Mouse (Mus musculus) cerebellum, adult 9-11 months (tissue): ENCODE results near the gene Scg2.
A peak's percentile ranks its signal among the peaks of the same experiment; 100 is the strongest.

Experiments
- DNase-seq: peaks from one replicate; pipeline ENCODE4 v3.0.0; 2022

Scg2 gene

GRCm38 (mm10) chr1:79439609-79440308 lies at the start of gene Scg2:
Gene Scg2 (minus strand): TSS chr1:79440120.
- DNase-seq: peak; percentile 91

- no peak for DNase-seq
Measured at GRCm38 (mm10) chr1:79485546-79485945, 45.6 kb upstream of the Scg2 start.

GRCm38 (mm10) chr1:79470856-79471255 lies 30.9 kb upstream of the Scg2 start:
- no peak for DNase-seq

GRCm38 (mm10) chr1:79469871-79470270 lies 30.0 kb upstream of the Scg2 start:
- DNase-seq: no peak

GRCm38 (mm10) chr1:79466585-79466984 lies 26.7 kb upstream of the Scg2 start:
- DNase-seq: no peak

- no peak for DNase-seq
Measured at GRCm38 (mm10) chr1:79458558-79458957, 18.6 kb upstream of the Scg2 start.

GRCm38 (mm10) chr1:79454164-79454563 lies 14.2 kb upstream of the Scg2 start:
- DNase-seq: no peak

GRCm38 (mm10) chr1:79452339-79452738 lies 12.4 kb upstream of the Scg2 start:
- no peak for DNase-seq

- DNase-seq: no peak
Measured at GRCm38 (mm10) chr1:79450343-79451021, 10.6 kb upstream of the Scg2 start.

- DNase-seq: no peak
Measured at GRCm38 (mm10) chr1:79449943-79450342, 10.0 kb upstream of the Scg2 start.

GRCm38 (mm10) chr1:79445586-79445985 lies 5.7 kb upstream of the Scg2 start:
- DNase-seq: no peak

GRCm38 (mm10) chr1:79437755-79438154 lies 2.2 kb downstream of the Scg2 start:
- DNase-seq: no peak

- no peak for DNase-seq
Measured at GRCm38 (mm10) chr1:79436671-79437070, 3.2 kb downstream of the Scg2 start.

GRCm38 (mm10) chr1:79429058-79429457 lies 10.9 kb downstream of the Scg2 start:
- no peak for DNase-seq

GRCm38 (mm10) chr1:79415496-79415895 lies 24.4 kb downstream of the Scg2 start:
- DNase-seq: no peak

GRCm38 (mm10) chr1:79406337-79406942 lies 33.5 kb downstream of the Scg2 start:
- no peak for DNase-seq

GRCm38 (mm10) chr1:79401090-79402012 lies 38.6 kb downstream of the Scg2 start:
- DNase-seq: peak; percentile 54

- DNase-seq: peak; percentile 20
Measured at GRCm38 (mm10) chr1:79400284-79400683, 39.6 kb downstream of the Scg2 start.
